Mouse (Mus musculus) embryonic stem cell, embryonic (primary cell): ENCODE results near the gene Gm6793.

ENCODE experiments used
- CTCF ChIA-PET, 4 experiments: fragments of 300-600 bp in 2 of 4; fragments of 350-600 bp in 2 of 4; sonication (Branson Sonifier 250); formaldehyde crosslinking; loops; one replicate each; lab custom pipeline; 2022; ENCODE audit warnings: inconsistent platforms in 2 of 4; lab: Charles Lee
- POLR2A ChIA-PET, 4 experiments: fragments of 300-600 bp in 2 of 4; fragments of 350-600 bp in 2 of 4; sonication (Branson Sonifier 250); formaldehyde crosslinking; loops; one replicate each; lab custom pipeline; 2022; ENCODE audit warnings: antibody characterized with exemption in 4 of 4, inconsistent platforms in 1 of 4; lab: Charles Lee

Gm6793 gene

GRCm38 (mm10) chr8:112005601-112006000 is 9.2 kb downstream of the Gm6793 start:
- POLR2A ChIA-PET: interaction anchor here in 3 of 4 experiments (0.6 to 6.3 kb wide), 9 partner anchors 8 to 62 kb away, joined by 3 to 28 read pairs (median 5); partner anchors contain the start of gene Adat1 (in 2 of the 3)
- CTCF ChIA-PET: interaction anchor here in 2 of 4 experiments (0.8 to 0.9 kb wide), 2 partner anchors 15 to 86 kb away, joined by 3 read pairs; no protein-coding TSS in a partner anchor

- ChIA-PET POLR2A (interaction anchor here in 2 of 4 experiments (0.9 to 6.3 kb wide), 3 partner anchors 8 to 29 kb away, joined by 3 to 28 read pairs (median 16); partner anchors contain the start of gene Adat1 (in 1 of the 2)), CTCF (no interaction called here)
Measured at GRCm38 (mm10) chr8:112004754-112005153, 10.1 kb downstream of the Gm6793 start.

GRCm38 (mm10) chr8:111992703-111993039 is 22.2 kb downstream of the Gm6793 start:
- POLR2A ChIA-PET: interaction anchor here in 3 of 4 experiments (0.7 to 6.1 kb wide), 27 partner anchors 8 to 860 kb away, joined by 3 to 28 read pairs (median 5); partner anchors contain the start of genes Gabarapl2 (in 2 of the 3), Tmem231 (in 2 of the 3), Cfdp1 (in 1 of the 3) and Kars (in 1 of the 3)
- CTCF ChIA-PET: interaction anchor here (0.5 to 1.5 kb wide), 8 partner anchors 8 to 693 kb away, joined by 3 to 7 read pairs (median 4); partner anchors contain the start of gene Rfwd3 (in 1 of the 4)

GRCm38 (mm10) chr8:111992013-111992702 is 22.7 kb downstream of the Gm6793 start, which contains the start of gene Adat1:
Adat1 (minus strand) TSS chr8:111992302.
- POLR2A ChIA-PET: interaction anchor here (0.6 to 6.1 kb wide), 44 partner anchors 8 to 1403 kb away, joined by 3 to 28 read pairs (median 4); partner anchors contain the start of genes Gabarapl2 (in 3 of the 4), Tmem231 (in 2 of the 4), Cfdp1 (in 1 of the 4) and Kars (in 1 of the 4)

GRCm38 (mm10) chr8:111991278-111991677 is 23.6 kb downstream of the Gm6793 start:
- ChIA-PET CTCF (interaction anchor here (0.6 to 1.7 kb wide), 9 partner anchors 9 to 110 kb away, joined by 3 to 5 read pairs (median 3); no protein-coding TSS in a partner anchor), POLR2A (interaction anchor here (0.5 to 6.1 kb wide), 28 partner anchors 9 to 540 kb away, joined by 3 to 28 read pairs (median 5); partner anchors contain the start of genes Gabarapl2 (in 3 of the 4), Cfdp1 (in 1 of the 4), Kars (in 1 of the 4) and Terf2ip (in 1 of the 4))

More at GRCm38 (mm10) chr8:111992013-111992702, 22.7 kb downstream of the Gm6793 start, which contains the start of gene Adat1:
- CTCF ChIA-PET: interaction anchor here (0.5 to 1.5 kb wide), 11 partner anchors 8 to 692 kb away, joined by 3 to 7 read pairs (median 3); partner anchors contain the start of gene Rfwd3 (in 1 of the 4)

GRCm38 (mm10) chr8:111989911-111990310 is 24.9 kb downstream of the Gm6793 start:
- ChIA-PET POLR2A (interaction anchor here in 3 of 4 experiments (0.6 to 6.1 kb wide), 14 partner anchors 8 to 78 kb away, joined by 3 to 28 read pairs (median 6); partner anchors contain the start of gene Gabarapl2 (in 2 of the 3)), CTCF (interaction anchor here (0.6 to 1.7 kb wide), 13 partner anchors 10 to 313 kb away, joined by 3 to 7 read pairs (median 3); partner anchors contain the start of gene Tmem231 (in 1 of the 4))

- ChIA-PET CTCF (no interaction called here), POLR2A (interaction anchor here in 1 of 4 experiments (1.3 to 10.6 kb wide), 2 partner anchors 12 to 20 kb away, joined by 3 to 112 read pairs; no protein-coding TSS in a partner anchor)
Measured at GRCm38 (mm10) chr8:111984511-111984910, 30.3 kb downstream of the Gm6793 start.

GRCm38 (mm10) chr8:111982116-111982515 is 32.7 kb downstream of the Gm6793 start:
- POLR2A ChIA-PET: interaction anchor here (0.6 to 10.6 kb wide), 6 partner anchors 8 to 48 kb away, joined by 3 to 112 read pairs (median 4); partner anchors contain the start of genes Adat1 (in 1 of the 4), Gabarapl2 (in 1 of the 4) and Tmem231 (in 1 of the 4)
- CTCF ChIA-PET: interaction anchor here (0.5 to 1.2 kb wide), 7 partner anchors 10 to 302 kb away, joined by 3 to 16 read pairs (median 3); partner anchors contain the start of gene Adat1 (in 1 of the 4)

- POLR2A ChIA-PET: interaction anchor here (0.6 to 10.6 kb wide), 15 partner anchors 10 to 349 kb away, joined by 3 to 112 read pairs (median 4); partner anchors contain the start of genes Adat1 (in 1 of the 4), Gabarapl2 (in 1 of the 4) and Tmem231 (in 1 of the 4)
- CTCF ChIA-PET: interaction anchor here in 2 of 4 experiments (0.7 to 1.3 kb wide), 6 partner anchors 9 to 55 kb away, joined by 3 to 4 read pairs (median 3); partner anchors contain the start of gene Tmem231 (in 1 of the 2)
Measured at GRCm38 (mm10) chr8:111978147-111978546, 36.7 kb downstream of the Gm6793 start.

GRCm38 (mm10) chr8:111976326-111976725 is 38.5 kb downstream of the Gm6793 start:
- ChIA-PET CTCF (interaction anchor here in 1 of 4 experiments (0.7 to 1.2 kb wide), 2 partner anchors 53 to 57 kb away, joined by 3 to 5 read pairs; no protein-coding TSS in a partner anchor), POLR2A (interaction anchor here in 3 of 4 experiments (0.6 to 10.6 kb wide), 9 partner anchors 11 to 154 kb away, joined by 3 to 112 read pairs (median 5); partner anchors contain the start of genes Gabarapl2 (in 3 of the 3) and Adat1 (in 1 of the 3))

- ChIA-PET POLR2A (interaction anchor here (0.6 to 10.6 kb wide), 11 partner anchors 11 to 41 kb away, joined by 3 to 112 read pairs (median 4); partner anchors contain the start of genes Gabarapl2 (in 3 of the 4) and Adat1 (in 1 of the 4)), CTCF (interaction anchor here in 1 of 4 experiments (0.7 to 1.2 kb wide), 2 partner anchors 53 to 56 kb away, joined by 3 to 5 read pairs; no protein-coding TSS in a partner anchor)
Measured at GRCm38 (mm10) chr8:111975706-111976105, 39.1 kb downstream of the Gm6793 start.

- ChIA-PET CTCF (interaction anchor here in 1 of 4 experiments (0.6 kb wide), 1 partner anchor 23 kb away, joined by 3 read pairs; no protein-coding TSS in a partner anchor), POLR2A (interaction anchor here in 2 of 4 experiments (0.8 to 3.4 kb wide), 6 partner anchors 9 to 42 kb away, joined by 3 to 14 read pairs (median 4); partner anchors contain the start of gene Gabarapl2 (in 1 of the 2))
Measured at GRCm38 (mm10) chr8:111974138-111974537, 40.7 kb downstream of the Gm6793 start.

GRCm38 (mm10) chr8:111968991-111969390 is 45.8 kb downstream of the Gm6793 start:
- POLR2A ChIA-PET: interaction anchor here (0.7 to 9.4 kb wide), 29 partner anchors 8 to 447 kb away, joined by 3 to 112 read pairs (median 5); partner anchors contain the start of genes Gabarapl2 (in 2 of the 4), Tmem231 (in 2 of the 4), Adat1 (in 1 of the 4) and Kars (in 1 of the 4)
- CTCF ChIA-PET: interaction anchor here (0.6 to 1.4 kb wide), 10 partner anchors 9 to 433 kb away, joined by 3 to 12 read pairs (median 3); partner anchors contain the start of gene Znrf1 (in 1 of the 4)

- POLR2A ChIA-PET: interaction anchor here (0.7 to 9.4 kb wide), 34 partner anchors 8 to 447 kb away, joined by 3 to 112 read pairs (median 5); partner anchors contain the start of genes Gabarapl2 (in 2 of the 4), Tmem231 (in 2 of the 4), Adat1 (in 1 of the 4) and Kars (in 1 of the 4)
- CTCF ChIA-PET: interaction anchor here in 3 of 4 experiments (0.6 to 1.4 kb wide), 5 partner anchors 14 to 433 kb away, joined by 3 to 5 read pairs (median 3); partner anchors contain the start of gene Znrf1 (in 1 of the 3)
Measured at GRCm38 (mm10) chr8:111968541-111968940, 46.3 kb downstream of the Gm6793 start.

GRCm38 (mm10) chr8:111967246-111967870 is 47.5 kb downstream of the Gm6793 start:
- ChIA-PET POLR2A (interaction anchor here (0.7 to 9.4 kb wide), 23 partner anchors 9 to 115 kb away, joined by 3 to 112 read pairs (median 5); partner anchors contain the start of genes Adat1 (in 2 of the 4), Gabarapl2 (in 2 of the 4) and Tmem231 (in 2 of the 4)), CTCF (no interaction called here)
